Mouse (Mus musculus) adrenal gland, postnatal 4 days (tissue): ENCODE data around the gene Ska3. TPM values are rescaled to one million over a fixed set of nuclear protein-coding genes. Genes with fewer than 3 reads are reported as not detected.
"Not testable (repeated sequence)": the region's sequence is repeated elsewhere in the genome, so short reads cannot be mapped to it uniquely, and the experiment has no call there.

Experiments used
- DNase-seq, 2 experiments: peaks; one replicate each; pipeline ENCODE4 v3.0.0; 2021 to 2022; ENCODE audit warnings: low spot score in 2 of 2, mixed read lengths in 2 of 2
- long read RNA-seq, 2 experiments: library from polyadenylated mRNA; stranded (forward); transcript quantifications; one replicate each; pipeline ENCODE4 v2.0.0; 2021
- total RNA-seq, 2 experiments: library from RNA; stranded (reverse); gene quantifications; 2 replicates each; pipeline ENCODE4 v1.2.3; 2021

Ska3 gene
- 10 to 100 TPM in 1 of 2 experiments, 1 to 10 TPM in 1; 8.0 to 11.4 TPM for total RNA-seq
- long read RNA-seq, experiment 1, partial matches to known transcripts: 1 of 4 reads
- long read RNA-seq, experiment 1, other reads (novel, unspliced or antisense): 0 of 4 reads
- long read RNA-seq, experiment 2, transcript Ska3-201 (9 exons, 2,260 nt): major isoform, 11 of 17 reads
- long read RNA-seq, experiment 2, partial matches to known transcripts: 0 of 17 reads
- long read RNA-seq, experiment 2, other reads (novel, unspliced or antisense): 6 of 17 reads

DNA sequence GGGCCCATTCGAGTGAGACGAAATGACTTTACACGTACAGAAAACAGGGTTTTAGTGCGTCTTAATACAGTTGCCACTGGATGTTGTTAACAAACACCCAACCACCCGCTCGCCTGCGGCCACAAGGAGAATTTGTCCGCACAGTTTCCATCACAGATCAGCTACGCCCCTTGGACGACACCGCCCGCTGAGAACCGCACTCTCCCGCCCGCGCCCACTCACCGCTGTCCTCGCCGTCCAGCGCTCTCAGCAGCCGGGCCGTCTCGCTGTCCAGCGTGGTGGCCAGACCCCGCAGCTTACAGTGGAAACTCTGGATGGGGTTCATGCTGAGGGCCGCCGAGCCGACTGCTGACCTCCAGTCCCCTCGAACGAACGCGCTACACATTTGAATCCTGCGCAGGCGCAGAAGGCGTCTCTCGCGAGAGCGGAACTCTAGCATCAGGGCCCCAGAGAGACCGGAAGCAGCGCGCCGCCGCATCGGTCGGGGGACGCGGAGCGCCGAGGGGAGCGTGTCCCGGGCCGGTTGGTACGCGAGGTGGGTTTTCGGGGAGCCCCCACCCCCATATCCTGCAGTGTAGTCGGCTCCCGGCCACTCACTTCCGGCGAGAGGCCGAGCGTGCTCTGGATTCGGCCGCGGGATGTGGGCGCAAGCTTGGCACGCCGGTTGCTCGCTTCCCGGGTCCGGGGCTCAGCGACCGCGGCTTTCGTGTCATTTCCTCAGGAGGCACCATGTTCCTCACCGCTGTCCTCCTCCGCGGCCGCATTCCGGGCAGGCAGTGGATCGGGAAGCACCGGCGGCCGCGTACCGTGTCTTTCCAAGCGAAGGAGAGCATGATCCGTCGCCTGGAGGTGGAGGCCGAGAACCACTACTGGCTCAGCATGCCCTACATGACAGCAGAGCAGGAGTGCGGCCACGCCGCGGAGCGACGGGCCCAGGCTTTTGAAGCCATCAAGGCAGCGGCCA, at the start of gene Ska3, which contains the start of gene Mrpl57:
Gene Ska3, minus strand, starts transcription at position 398 of the 964 bp plus-strand sequence.
Gene Mrpl57, plus strand, starts transcription at position 447 of the 964 bp plus-strand sequence.
- DNase-seq: peak; percentile 85 to 90

DNA sequence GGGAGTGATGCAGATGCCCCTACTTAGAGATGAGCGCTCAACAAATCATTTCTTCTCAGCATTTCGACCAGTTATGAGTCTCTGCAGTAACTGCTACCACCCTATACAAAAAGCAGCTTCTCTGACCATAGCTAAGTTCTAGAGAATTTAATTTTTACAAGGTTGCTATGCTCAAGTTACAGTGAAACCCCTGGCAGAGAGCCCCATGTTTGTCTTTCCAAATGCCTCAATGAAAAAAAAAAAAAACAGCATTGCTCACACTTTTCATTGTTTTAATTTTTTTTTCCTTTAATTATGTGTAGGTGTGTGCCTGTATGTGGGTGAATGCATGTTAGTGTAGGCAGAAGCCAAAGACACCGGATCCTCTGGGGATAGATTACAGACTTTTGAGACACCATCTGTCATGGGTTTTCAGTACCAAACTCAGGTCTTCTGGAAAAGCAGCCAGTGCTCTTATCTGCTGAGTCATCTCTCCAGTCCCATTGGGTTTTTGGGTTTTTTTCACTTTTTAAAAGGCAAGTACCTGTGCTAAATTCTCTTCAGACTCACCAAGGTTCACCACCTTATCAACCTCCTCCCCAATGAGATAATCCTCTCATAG, 40.8 kb upstream of the Ska3 start:
- no peak for DNase-seq

- no peak for DNase-seq
These were observed 39.3 kb upstream of the Ska3 start for GRCm38 (mm10) chr14:57865256-57865655.

DNA sequence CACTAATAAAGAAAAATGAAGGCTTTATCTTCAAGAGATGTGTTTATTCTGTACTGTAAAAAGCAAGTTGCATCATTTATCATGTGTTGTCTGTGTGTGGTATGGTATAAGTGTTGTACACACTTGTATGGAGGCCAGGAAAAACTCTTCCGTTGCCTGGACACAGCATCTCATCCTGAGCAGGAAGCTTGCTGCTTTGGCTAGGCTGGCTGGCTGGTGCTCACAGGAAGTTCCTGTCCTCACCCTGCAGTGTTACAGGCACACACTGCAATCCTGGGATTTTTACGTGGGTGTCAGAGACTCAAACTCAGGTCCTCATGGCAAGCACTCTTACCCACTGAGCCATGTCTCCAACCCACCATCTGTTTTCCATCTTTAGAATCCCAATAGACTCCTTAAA, 37.1 kb upstream of the Ska3 start:
- DNase-seq: no peak

DNA sequence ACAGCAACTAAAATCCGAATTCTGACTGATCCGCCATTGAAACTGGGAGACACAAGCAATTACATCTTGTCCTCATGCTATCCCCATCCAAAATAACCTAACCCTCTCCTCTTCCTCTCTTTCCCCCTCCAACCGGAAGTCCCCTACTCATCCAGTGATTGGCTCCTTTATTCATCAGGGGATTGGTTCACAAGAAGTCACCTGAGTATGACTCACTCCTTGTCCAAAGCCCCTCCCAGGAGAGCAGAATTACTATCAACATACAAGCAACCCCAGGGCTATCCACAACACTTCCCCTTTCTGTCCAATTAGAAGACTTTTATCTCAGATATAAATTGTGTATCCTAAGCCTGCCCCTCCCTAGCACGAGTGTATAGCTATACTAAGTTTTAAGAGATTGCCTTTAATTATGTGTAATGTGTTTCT, 36.0 kb upstream of the Ska3 start:
- DNase-seq: no peak

GRCm38 (mm10) chr14:57859520-57859919, 33.5 kb upstream of the Ska3 start:
- no peak for DNase-seq

GRCm38 (mm10) chr14:57858601-57859000, 32.6 kb upstream of the Ska3 start:
- DNase-seq: no peak

DNA sequence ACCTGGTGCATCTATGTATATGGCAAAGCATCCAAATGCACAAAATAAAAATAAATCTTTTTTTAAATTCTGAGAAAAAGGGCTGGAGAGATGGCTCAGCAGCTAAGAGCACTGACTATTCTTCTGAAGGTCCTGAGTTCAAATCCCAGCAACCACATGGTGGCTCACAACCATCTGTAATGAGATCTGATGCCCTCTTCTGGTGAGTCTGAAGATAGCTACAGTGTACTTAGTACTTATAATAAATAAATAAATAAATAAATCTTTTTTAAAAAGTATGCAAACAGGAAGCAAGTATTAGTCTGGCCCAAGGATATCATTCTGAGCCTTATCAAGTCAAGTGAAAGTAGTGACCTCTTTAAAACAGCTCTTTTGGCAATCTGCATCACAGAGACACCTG, 30.1 kb upstream of the Ska3 start:
- DNase-seq: not testable (repeated sequence)

- DNase-seq: no peak
These were observed 27.0 kb upstream of the Ska3 start for GRCm38 (mm10) chr14:57852961-57853360.

DNA sequence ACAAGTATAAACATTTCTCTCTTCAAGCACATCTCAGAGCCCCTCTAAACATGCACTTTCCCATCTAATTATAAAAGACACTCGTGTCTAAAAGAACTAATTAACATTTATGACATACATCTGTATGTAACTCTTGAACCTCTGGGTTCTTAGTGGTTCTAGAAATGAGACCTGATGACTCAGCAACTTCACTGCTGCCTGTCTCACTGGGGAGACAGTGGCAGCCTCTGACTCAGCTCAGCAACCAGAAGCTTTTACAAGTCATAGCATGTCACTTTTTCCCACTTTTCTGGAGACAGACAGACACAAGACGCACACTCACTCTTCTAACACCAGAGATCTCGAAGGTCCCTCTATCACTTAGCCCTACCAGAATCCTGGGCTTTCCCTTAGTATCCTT, 24.3 kb upstream of the Ska3 start:
- DNase-seq: no peak

- no peak for DNase-seq
These were observed 22.7 kb upstream of the Ska3 start for GRCm38 (mm10) chr14:57848646-57849045.

- DNase-seq: not testable (repeated sequence)
These were observed 22.1 kb upstream of the Ska3 start for GRCm38 (mm10) chr14:57848061-57848460.

GRCm38 (mm10) chr14:57844535-57844934, 18.6 kb upstream of the Ska3 start:
- DNase-seq: no peak

DNA sequence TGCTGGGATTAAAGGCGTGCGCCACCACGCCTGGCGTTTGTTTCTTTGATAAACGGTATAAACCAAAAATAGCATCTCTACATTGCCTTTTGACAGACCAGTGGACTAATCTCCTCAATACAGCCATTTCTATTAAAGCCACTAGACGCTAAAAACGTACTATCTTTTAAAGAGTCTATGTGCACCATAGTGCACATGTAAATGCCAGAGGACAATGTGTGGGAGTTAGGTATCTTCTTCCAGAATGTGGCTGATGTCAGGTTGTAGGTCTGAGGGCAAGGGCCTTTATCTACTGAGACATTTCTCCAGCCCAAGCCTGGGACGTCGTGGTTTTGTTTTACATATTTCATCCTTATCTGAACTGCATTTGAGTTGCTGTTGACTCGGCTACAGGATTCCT, 9.2 kb upstream of the Ska3 start:
- no peak for DNase-seq

- no peak for DNase-seq
These were observed 7.5 kb upstream of the Ska3 start for GRCm38 (mm10) chr14:57833526-57833925.

DNA sequence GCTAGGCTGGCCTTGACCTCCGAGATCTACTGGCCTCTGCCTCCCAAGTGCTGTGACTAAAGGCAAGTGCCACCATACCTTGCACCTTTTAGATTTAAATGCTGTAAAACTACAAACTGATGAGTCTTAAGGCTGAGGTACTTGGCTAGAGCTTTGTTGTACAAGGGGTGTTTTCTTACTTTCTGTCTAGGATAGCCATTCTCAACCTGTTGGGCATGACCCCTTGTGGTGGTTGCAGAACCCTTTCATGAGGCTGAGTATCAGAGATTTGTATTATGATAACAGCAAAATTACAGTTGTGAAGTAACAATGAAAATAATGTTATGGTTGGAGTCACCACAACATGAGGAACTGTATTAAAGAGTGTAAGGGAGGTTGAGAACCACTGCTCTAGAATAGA, 1.3 kb upstream of the Ska3 start:
- no peak for DNase-seq

- DNase-seq: no peak
These were observed 5.1 kb downstream of the Ska3 start for GRCm38 (mm10) chr14:57820839-57821238.

GRCm38 (mm10) chr14:57811844-57812243, 14.1 kb downstream of the Ska3 start:
- DNase-seq: no peak

- DNase-seq: no peak
These were observed 15.1 kb downstream of the Ska3 start for GRCm38 (mm10) chr14:57810886-57811285.

- no peak for DNase-seq
These were observed 17.4 kb downstream of the Ska3 start for GRCm38 (mm10) chr14:57808558-57808957.

- DNase-seq: no peak
These were observed 22.3 kb downstream of the Ska3 start for GRCm38 (mm10) chr14:57803731-57804130.
